Mouse (Mus musculus): ENCODE measurements around the gene Gm21964. TPM values are rescaled to one million over a fixed set of nuclear protein-coding genes. Genes with fewer than 3 reads are reported as not detected.

The Gm21964 gene
- not detected for polyA plus RNA-seq (2014; fragmentation: Illumina TruSeq; extraction: RNeasy Lipid Tissue Mini Kit (QIAGEN cat#74804); ENCODE audit: low read depth, low replicate concordance)

DNA sequence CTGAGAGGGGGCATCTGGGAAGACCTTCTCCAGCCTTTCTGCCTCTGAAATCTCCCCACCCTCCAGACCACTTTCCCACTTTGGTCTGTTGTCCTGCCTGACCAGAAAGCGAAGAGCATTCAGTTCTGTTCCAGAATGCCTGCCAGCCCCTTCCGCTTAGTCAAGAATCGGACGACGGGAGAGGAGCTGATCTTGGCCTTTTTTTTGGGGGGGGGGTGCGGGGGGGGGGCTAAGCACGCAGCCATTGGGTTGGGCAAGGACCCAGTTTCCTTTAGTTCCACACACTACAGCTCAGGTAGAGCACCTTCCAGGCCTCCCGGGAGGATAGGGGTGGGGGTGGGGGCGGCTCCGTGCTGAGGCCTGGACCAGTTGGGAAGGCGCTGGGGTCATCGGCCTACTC, at the start of gene Gm21964:
Gene Gm21964, plus strand, starts transcription at position 301 of the 400 bp plus-strand sequence.

DNA sequence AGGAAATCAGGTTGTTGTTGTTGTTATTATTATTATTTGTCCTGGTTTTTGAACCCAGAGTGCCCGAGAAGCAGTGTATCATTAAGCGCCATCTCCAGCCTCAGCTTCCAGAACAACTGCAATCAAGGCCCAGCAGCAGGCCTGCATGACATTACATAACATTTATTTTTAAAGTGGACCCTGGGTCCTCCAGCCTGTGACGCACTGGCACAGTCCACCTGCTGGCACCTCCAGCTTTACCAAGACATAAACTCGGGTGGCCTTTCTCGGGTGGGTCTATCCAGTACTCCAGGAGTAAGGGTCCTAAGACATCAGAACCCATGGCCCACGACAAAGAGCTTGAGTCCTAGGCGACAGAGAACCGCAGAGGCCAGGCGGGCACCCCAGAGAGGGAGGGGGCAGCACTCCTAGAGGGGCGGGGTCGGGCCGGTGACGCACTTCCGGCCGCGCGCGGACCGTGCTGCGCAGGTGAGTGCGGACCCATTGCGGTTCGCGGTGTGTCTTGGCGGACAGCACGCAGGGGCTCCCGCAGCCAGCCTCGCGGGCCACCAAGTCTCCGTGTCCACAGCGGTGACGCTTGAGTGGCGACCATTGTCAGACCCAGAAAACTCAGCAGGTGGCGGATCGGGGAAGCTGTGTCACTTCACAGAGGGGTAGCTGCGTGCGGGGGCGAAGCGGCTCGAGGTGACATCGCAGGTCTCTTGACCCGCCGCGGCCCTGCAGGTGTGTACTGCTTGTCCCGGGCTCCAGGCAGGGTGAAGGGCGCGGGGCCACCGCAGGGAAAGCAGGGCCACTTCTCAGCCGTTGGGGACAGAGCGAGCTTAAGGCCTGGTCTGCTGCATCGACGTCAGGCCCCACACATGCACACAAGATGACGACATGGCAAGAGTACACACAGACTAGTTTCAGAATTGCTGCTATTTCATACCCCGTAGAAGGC, 21.5 kb upstream of the Gm21964 start, which contains the start of gene Zfp612:
Gene Zfp612, plus strand, starts transcription at position 465 of the 940 bp plus-strand sequence.

DNA sequence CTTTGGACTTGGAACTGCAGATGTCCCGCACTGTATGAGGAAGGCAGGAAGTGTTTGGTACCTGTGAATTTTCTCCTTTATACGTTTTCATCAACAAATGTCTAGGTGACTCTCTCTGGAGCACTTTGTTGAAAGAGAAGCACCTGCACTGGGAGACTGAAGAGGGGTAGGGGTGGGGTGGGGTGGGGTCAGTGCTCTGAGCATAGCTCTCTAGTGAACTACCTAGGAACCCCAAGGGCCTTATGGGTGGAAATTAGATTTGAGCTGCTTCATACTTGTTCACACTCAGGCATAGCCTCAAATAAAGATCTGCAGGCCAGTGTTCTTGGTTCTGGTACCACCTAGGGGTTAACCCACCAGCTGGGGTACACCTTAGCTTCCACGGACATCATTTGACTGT, 1.6 kb downstream of the Gm21964 start, which contains the start of gene Gm17720:
Gene Gm17720, minus strand, starts transcription at position 101 of the 400 bp plus-strand sequence.

Other genes with a start within 250 kb of the Gm21964 start
- 6.5 TPM for gene Phlpp2, start 232.7 kb upstream of the Gm21964 start, polyA plus RNA-seq (2014; fragmentation: Illumina TruSeq; extraction: RNeasy Lipid Tissue Mini Kit (QIAGEN cat#74804); ENCODE audit: low read depth, low replicate concordance)
- gene Marveld3, start 139.0 kb upstream of the Gm21964 start, polyA plus RNA-seq (2014; fragmentation: Illumina TruSeq; extraction: RNeasy Lipid Tissue Mini Kit (QIAGEN cat#74804); ENCODE audit: low read depth, low replicate concordance): 18.3 TPM
- gene Tat, start 110.8 kb upstream of the Gm21964 start, polyA plus RNA-seq (2014; fragmentation: Illumina TruSeq; extraction: RNeasy Lipid Tissue Mini Kit (QIAGEN cat#74804); ENCODE audit: low read depth, low replicate concordance): not detected
- not detected for gene Chst4, start 61.5 kb upstream of the Gm21964 start, polyA plus RNA-seq (2014; fragmentation: Illumina TruSeq; extraction: RNeasy Lipid Tissue Mini Kit (QIAGEN cat#74804); ENCODE audit: low read depth, low replicate concordance)
- 10.9 TPM for gene Zfp612, start 21.5 kb upstream of the Gm21964 start, polyA plus RNA-seq (2014; fragmentation: Illumina TruSeq; extraction: RNeasy Lipid Tissue Mini Kit (QIAGEN cat#74804); ENCODE audit: low read depth, low replicate concordance)
- gene Gm17720, start 1.5 kb downstream of the Gm21964 start, polyA plus RNA-seq (2014; fragmentation: Illumina TruSeq; extraction: RNeasy Lipid Tissue Mini Kit (QIAGEN cat#74804); ENCODE audit: low read depth, low replicate concordance): not detected
- gene Calb2, start 67.0 kb downstream of the Gm21964 start, polyA plus RNA-seq (2014; fragmentation: Illumina TruSeq; extraction: RNeasy Lipid Tissue Mini Kit (QIAGEN cat#74804); ENCODE audit: low read depth, low replicate concordance): not detected
- gene Cmtr2, start 114.5 kb downstream of the Gm21964 start, polyA plus RNA-seq (2014; fragmentation: Illumina TruSeq; extraction: RNeasy Lipid Tissue Mini Kit (QIAGEN cat#74804); ENCODE audit: low read depth, low replicate concordance): 8.1 TPM
- 0.04 TPM for gene Hydin, start 165.8 kb downstream of the Gm21964 start, polyA plus RNA-seq (2014; fragmentation: Illumina TruSeq; extraction: RNeasy Lipid Tissue Mini Kit (QIAGEN cat#74804); ENCODE audit: low read depth, low replicate concordance)